Mouse (Mus musculus): ENCODE data around the gene Ltbp3.

Gene Ltbp3

GRCm38 (mm10) chr19:5740320-5741317 is at the start of gene Ltbp3:
TSS of gene Ltbp3 (plus strand) at chr19:5740904.
- DNase-seq (ENCODE audit: low spot score): peak; percentile 78

- no peak for DNase-seq (ENCODE audit: low spot score)
Measured at GRCm38 (mm10) chr19:5691601-5692000, 49.1 kb upstream of the Ltbp3 start.

GRCm38 (mm10) chr19:5692086-5692912 is 48.4 kb upstream of the Ltbp3 start:
- DNase-seq (ENCODE audit: low spot score): peak; percentile 81

DNA sequence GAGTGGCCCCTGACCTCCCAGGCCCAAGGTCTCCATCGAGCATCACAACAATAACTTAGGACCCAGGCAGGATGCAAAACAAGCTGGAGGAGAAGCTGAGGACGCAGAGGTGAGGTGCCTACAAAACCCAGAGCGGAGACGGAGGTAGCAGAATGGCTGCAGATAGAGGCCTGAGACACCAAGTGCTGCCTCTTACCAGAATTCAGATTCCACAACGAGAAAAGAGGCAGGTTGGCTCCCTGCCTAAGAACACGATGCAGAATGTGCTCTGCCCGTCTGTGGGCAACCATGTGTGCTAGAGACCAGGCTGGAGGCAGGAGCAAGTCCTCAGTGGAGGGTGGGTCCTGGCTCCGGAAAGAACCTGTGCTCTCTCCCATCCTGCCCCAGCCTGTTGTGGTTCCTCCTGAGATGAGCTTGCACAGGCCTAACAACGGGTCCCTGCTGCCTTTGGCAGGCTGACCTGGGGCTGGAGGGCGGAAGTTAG is 47.7 kb upstream of the Ltbp3 start:
- no peak for DNase-seq (ENCODE audit: low spot score)

GRCm38 (mm10) chr19:5693801-5694200 is 46.9 kb upstream of the Ltbp3 start:
- no peak for DNase-seq (ENCODE audit: low spot score)

DNA sequence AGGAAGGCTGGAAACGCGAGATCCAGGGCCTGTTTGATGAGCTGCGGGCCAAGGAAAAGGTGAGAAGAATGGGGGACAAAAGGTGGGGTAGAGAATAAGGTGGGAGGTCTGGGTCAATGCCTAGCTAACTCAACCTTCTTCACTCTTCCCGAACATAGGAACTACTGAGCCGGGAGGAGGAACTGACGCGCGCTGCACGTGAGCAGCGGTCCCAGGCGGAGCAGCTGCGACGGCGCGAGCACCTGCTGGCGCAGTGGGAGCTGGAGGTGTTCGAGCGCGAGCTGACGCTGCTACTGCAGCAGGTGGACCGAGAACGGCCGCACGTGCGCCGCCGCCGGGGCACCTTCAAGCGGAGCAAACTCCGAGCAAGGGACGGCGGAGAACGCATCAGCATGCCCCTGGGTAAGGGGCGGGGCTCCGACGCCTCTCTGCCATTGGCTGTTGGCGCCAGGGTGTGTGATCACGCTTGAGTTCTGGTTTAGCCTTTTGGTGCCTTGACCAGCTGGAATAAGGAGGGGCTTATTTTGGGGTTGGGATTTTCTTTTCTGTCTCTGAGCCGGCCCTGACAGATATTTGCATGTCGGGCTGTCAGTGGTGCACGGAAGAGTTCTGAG is 44.7 kb upstream of the Ltbp3 start:
- no peak for DNase-seq (ENCODE audit: low spot score)

DNA sequence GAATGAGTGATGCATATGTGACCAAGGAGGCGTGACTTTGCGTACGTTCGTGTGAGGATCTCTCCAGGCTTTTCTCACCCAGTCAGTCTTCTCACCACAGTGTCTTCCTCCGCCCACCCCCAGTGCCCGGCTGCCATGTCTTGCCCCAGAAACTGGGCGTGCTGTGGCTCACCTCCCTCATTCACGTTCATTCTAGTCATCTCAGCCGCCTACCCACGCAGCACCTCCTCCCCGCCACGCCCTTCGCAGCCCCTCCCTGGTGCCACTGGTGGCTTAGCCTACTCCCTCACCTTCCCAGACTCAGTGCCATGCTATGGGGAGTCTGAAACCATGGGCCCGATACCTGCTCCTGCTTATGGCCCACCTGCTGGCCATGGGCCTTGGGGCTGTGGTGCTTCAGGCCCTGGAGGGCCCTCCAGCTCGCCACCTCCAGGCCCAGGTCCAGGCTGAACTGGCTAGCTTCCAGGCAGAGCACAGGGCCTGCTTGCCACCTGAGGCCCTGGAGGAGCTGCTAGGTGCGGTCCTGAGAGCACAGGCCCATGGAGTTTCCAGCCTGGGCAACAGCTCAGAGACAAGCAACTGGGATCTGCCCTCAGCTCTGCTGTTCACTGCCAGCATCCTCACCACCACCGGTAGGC is 36.4 kb upstream of the Ltbp3 start, which contains the start of gene Kcnk7:
Gene Kcnk7 (plus strand): TSS at position 205 of the 638 bp plus-strand sequence.
- DNase-seq (ENCODE audit: low spot score): no peak

- DNase-seq (ENCODE audit: low spot score): no peak
Measured at GRCm38 (mm10) chr19:5704801-5705571, 35.7 kb upstream of the Ltbp3 start.

DNA sequence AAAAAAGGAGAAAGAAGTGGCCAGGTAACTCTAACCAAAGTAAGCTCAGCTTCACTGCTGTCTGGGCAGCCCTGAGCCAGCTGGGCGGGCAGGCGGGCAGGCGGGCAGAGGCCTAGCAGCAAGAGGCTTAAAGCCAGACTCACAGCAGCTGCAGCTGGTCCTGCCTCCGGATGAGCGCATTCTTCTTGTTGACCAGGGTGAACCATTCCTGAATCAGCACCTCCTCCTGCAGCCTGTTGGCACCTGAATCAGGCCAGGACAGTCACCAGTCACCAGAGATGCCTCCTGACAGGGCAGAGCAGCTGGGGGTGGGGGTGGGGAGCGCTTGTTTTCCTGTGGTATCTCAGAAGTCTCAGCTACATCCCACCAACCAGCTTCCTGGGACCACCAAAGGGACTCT is 30.6 kb upstream of the Ltbp3 start:
- DNase-seq (ENCODE audit: low spot score): no peak

DNA sequence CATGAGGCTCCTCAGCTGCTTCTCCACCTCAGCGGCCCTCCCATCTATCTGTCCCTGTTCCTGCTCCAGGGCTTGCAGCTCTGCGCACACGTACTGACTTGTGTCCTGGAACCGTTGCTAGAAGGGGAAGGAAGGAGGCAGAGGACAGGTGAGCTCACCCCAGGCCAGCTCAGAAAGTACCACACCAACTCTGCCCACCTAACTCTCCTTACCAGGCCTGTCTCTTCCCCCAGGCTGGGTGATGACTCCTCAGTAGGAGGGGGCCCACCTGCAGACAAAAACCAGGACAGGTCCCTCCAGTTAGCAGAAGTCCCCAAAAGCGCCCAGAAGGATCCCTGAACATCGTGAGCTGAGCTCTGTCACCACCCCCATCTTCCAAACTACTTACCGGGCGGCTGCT is 30.1 kb upstream of the Ltbp3 start:
- DNase-seq (ENCODE audit: low spot score): no peak

DNA sequence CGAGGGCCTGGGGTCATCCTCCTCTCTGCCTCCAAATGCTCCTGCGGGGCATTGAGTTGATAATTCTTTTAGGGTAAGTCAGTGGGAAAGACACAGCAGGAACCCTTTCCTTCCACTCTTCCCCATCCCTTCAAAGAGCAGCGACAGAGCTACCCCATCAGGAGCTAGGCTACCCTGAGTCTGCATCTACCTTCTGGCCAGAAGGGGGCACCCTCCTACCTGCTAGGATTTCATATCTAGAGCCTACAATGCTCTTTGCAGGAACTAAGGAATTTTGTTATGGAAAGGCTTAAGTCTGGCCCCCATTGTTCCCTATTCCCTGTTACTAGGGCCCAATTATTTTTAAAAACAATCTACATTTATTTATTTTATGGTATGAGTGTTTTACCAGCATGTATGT is 29.5 kb upstream of the Ltbp3 start:
- peak; percentile 85 for DNase-seq (ENCODE audit: low spot score)

DNA sequence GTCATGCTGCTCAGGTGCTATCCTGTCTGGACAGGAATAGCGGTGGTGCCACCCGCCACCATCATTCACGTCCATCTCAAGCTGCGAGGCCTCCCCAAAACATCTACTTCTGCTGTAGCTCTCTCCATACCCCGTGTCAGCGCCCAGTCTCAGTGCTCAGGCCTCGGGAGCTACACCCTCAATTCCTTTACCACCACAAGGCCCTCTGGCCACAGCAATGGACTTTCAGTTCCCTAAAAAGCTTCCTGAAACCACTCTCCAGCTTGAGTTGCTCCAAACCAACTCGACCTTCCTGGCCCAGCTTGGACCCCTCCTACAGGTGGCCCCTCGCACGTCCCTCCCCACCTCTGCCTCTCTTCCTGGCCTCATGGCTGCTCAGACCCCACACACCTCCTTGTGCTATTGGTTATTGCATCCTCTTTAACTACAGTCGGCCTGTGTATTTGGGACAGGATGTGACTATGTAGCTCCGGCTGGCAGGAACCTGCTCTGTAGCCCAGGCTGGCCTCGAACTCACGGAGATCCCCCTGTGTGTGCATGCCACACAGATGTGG is 28.7 kb upstream of the Ltbp3 start:
- DNase-seq (ENCODE audit: low spot score): no peak

- DNase-seq (ENCODE audit: low spot score): no peak
Measured at GRCm38 (mm10) chr19:5713255-5713654, 27.4 kb upstream of the Ltbp3 start.

- peak; percentile 88 for DNase-seq (ENCODE audit: low spot score)
Measured at GRCm38 (mm10) chr19:5713730-5714129, 27.0 kb upstream of the Ltbp3 start.

DNA sequence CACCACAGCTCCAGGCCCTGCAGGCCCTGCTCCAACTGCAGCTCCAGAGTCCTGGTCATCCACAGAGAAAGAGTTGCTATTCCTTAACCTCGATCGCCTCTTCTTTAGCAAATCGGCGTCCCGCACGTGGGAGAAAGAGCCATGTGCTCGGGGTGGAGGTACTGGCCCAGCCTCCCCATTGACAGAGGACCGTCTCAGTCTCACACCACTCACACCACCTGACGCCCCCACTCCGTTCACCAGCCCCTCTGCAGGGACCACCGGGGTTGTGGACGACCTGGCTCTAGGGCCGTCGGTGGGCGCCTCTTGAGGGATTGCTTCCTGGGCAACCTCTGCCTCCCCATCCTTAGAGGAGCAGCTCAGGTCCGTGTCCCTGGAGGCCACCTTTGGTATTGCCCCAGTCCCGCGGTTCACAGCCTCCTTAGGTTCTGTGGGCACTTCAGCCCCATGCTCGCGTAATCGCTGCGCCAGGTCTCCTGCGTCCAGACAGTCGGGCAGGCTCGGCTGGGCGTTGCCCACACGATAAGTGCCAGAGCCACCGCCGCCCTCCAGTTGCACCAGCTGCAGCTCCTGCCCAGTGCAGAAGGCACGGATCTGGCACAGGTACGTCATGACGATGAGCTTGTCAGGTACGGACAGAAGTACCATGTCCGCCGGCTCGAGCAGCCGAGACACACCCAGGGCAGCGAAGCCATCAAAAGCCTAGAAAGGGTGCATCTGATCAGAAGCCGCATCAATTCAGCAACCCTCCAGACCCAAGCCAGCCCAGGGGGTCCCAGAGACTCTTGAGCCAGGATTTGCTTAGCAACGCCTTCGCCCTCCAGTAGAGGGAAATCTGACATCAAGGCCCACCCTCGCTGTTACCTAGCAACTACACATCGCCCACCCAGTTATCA is 24.7 kb upstream of the Ltbp3 start:
- DNase-seq (ENCODE audit: low spot score): peak; percentile 67

- DNase-seq (ENCODE audit: low spot score): no peak
Measured at GRCm38 (mm10) chr19:5716955-5717354, 23.7 kb upstream of the Ltbp3 start.

DNA sequence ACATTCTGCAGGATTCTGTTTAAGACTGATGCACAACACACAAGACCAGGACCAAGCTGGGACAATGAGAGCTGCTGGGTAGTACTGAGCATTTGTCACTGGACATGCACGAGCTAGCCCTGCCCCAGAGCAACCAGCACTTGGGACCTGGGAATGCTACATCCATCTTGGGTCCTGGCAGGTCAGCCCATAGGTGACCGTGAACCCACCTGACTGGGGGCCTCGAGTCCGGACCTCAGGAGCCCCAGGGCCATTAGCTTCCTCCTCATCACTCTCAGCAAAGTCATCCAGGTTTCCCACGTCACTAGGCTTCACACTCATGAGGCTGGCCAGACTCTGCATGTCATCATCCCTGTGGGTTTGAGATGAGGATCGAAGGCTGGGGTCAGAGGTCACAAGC is 19.5 kb upstream of the Ltbp3 start:
- DNase-seq (ENCODE audit: low spot score): no peak

DNA sequence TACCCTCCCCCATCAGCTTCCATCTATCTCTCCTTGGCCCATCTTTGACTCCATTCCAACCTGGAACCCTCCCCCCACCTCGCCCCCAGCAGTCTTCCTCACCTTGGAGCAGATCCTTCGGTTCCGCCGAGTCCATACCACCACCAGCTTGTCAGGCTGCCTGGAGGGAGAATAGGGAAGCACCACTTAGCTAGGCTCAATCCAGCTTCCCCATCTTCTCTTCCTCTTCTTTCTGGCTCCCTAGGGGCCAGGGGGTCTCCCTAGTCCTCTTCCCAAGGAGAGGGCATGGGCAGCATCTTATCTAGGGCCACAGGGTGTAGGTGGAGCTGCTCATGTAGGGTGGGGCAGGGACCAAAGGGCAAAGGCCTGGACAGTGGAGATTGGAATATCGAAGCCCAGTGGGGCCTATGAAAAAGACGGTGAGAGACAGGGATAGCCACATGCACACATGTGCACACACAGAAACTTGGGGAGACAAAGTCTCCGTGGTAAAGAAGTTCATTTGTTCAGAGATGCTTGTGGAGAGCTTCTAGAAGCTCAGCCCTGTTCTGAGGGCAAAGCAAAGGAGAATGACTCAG is 17.8 kb upstream of the Ltbp3 start:
- no peak for DNase-seq (ENCODE audit: low spot score)

GRCm38 (mm10) chr19:5723934-5724548 is 16.7 kb upstream of the Ltbp3 start:
- DNase-seq (ENCODE audit: low spot score): no peak

Measured in lung, postnatal 25 days (tissue).